Mouse (Mus musculus): ENCODE measurements around the gene Nedd1.

The Nedd1 gene

GRCm38 (mm10) chr10:92721771-92722619 lies at the start of gene Nedd1:
Gene Nedd1, minus strand, starts transcription at chr10:92722420.
- peak; percentile 96 for DNase-seq

- DNase-seq, result no peak
These were observed 32.1 kb upstream of the Nedd1 start for GRCm38 (mm10) chr10:92754359-92754758.

- no peak for DNase-seq
These were observed 8.1 kb upstream of the Nedd1 start for GRCm38 (mm10) chr10:92730339-92730738.

- no peak for DNase-seq
These were observed 6.5 kb upstream of the Nedd1 start for GRCm38 (mm10) chr10:92728723-92729122.

GRCm38 (mm10) chr10:92722620-92722988 lies 384 bp upstream of the Nedd1 start:
- no peak for DNase-seq

GRCm38 (mm10) chr10:92699032-92699431 lies 23.2 kb downstream of the Nedd1 start:
- DNase-seq, result no peak

- no peak for DNase-seq
These were observed 47.2 kb downstream of the Nedd1 start for GRCm38 (mm10) chr10:92675056-92675455.

- no peak for DNase-seq
These were observed 50.3 kb downstream of the Nedd1 start for GRCm38 (mm10) chr10:92671906-92672305.

- DNase-seq, result no peak
These were observed 56.9 kb downstream of the Nedd1 start for GRCm38 (mm10) chr10:92665287-92665686.

- no peak for DNase-seq
These were observed 69.0 kb downstream of the Nedd1 start for GRCm38 (mm10) chr10:92653266-92653665.

- DNase-seq, result no peak
These were observed 69.8 kb downstream of the Nedd1 start for GRCm38 (mm10) chr10:92652399-92652920.

- DNase-seq, result no peak
These were observed 71.0 kb downstream of the Nedd1 start for GRCm38 (mm10) chr10:92651266-92651665.

GRCm38 (mm10) chr10:92649096-92649495 lies 73.1 kb downstream of the Nedd1 start:
- DNase-seq, result no peak

GRCm38 (mm10) chr10:92647691-92648090 lies 74.5 kb downstream of the Nedd1 start:
- no peak for DNase-seq

GRCm38 (mm10) chr10:92643995-92644394 lies 78.2 kb downstream of the Nedd1 start:
- DNase-seq, result no peak

- no peak for DNase-seq
These were observed 81.2 kb downstream of the Nedd1 start for GRCm38 (mm10) chr10:92641032-92641431.

All from lung, postnatal 4 days (tissue).